Mouse (Mus musculus) heart, postnatal 10 days (tissue): ENCODE results near the gene Rprd1b. TPM values are rescaled to one million over a fixed set of nuclear protein-coding genes. Genes with fewer than 3 reads are reported as not detected.
"Not testable (repeated sequence)": the region's sequence is repeated elsewhere in the genome, so short reads cannot be mapped to it uniquely, and the experiment has no call there.

Source experiments
- DNase-seq, 2 experiments: peaks; one replicate each; pipeline ENCODE4 v3.0.0; 2021
- intact Hi-C: fragments of 180-260 bp; cut with DNase I; formaldehyde crosslinking; loops from one replicate; pipeline ENCODE4 v1.15.1; 2025
- total RNA-seq, 2 experiments: library from RNA; stranded (reverse); gene quantifications; 2 replicates each; pipeline ENCODE4 v1.2.3; 2021

The Rprd1b gene
- total RNA-seq, 2 experiments from 2014 or later: 30.0 to 32.4 TPM

- intact Hi-C loops: loop anchor here (10.0 kb wide), 1 partner anchor 305 kb away; no protein-coding TSS in a partner anchor
- DNase-seq: no peak
Measured at GRCm38 (mm10) chr2:158039662-158040061, 11.4 kb downstream of the Rprd1b start.

- DNase-seq: no peak
- intact Hi-C loops: no loop called here
Measured at GRCm38 (mm10) chr2:158040396-158040795, 12.1 kb downstream of the Rprd1b start.

GRCm38 (mm10) chr2:158043504-158043903, 15.2 kb downstream of the Rprd1b start:
- intact Hi-C loops: no loop called here
- no peak for DNase-seq

- DNase-seq: no peak
- intact Hi-C loops: loop anchor here (5.0 kb wide), 1 partner anchor 101 kb away; the partner anchor contains the start of gene Tgm2
Measured at GRCm38 (mm10) chr2:158046186-158046585, 17.9 kb downstream of the Rprd1b start.

GRCm38 (mm10) chr2:158047903-158048302, 19.6 kb downstream of the Rprd1b start:
- DNase-seq: peak; percentile 71 to 77
- intact Hi-C loops: loop anchor here (1.0 to 5.0 kb wide), 2 partner anchors 99 to 156 kb away; partner anchors contain the start of gene Tgm2

- intact Hi-C loops: loop anchor here (1.0 to 5.0 kb wide), 2 partner anchors 99 to 156 kb away; partner anchors contain the start of gene Tgm2
- DNase-seq: no peak
Measured at GRCm38 (mm10) chr2:158048718-158049117, 20.4 kb downstream of the Rprd1b start.

GRCm38 (mm10) chr2:158050116-158050515, 21.8 kb downstream of the Rprd1b start:
- DNase-seq: no peak
- intact Hi-C loops: no loop called here

- no peak for DNase-seq
- intact Hi-C loops: no loop called here
Measured at GRCm38 (mm10) chr2:158054596-158054995, 26.3 kb downstream of the Rprd1b start.

GRCm38 (mm10) chr2:158055383-158055782, 27.1 kb downstream of the Rprd1b start:
- DNase-seq, intact Hi-C loops: not testable (repeated sequence)

GRCm38 (mm10) chr2:158057030-158057429, 28.7 kb downstream of the Rprd1b start:
- intact Hi-C loops: no loop called here
- DNase-seq: peak in 1 of 2 experiments; percentile 23

- peak; percentile 74 to 77 for DNase-seq
- intact Hi-C loops: no loop called here
Measured at GRCm38 (mm10) chr2:158058534-158058933, 30.2 kb downstream of the Rprd1b start.

GRCm38 (mm10) chr2:158059666-158060105, 31.4 kb downstream of the Rprd1b start:
- intact Hi-C loops: no loop called here
- DNase-seq: no peak

GRCm38 (mm10) chr2:158063036-158063435, 34.7 kb downstream of the Rprd1b start:
- DNase-seq: no peak
- intact Hi-C loops: no loop called here

- peak; percentile 62 to 63 for DNase-seq
- intact Hi-C loops: loop anchor here (1.0 kb wide), 1 partner anchor 81 kb away; no protein-coding TSS in a partner anchor
Measured at GRCm38 (mm10) chr2:158064571-158065048, 36.3 kb downstream of the Rprd1b start.

- intact Hi-C loops: loop anchor here (1.0 kb wide), 1 partner anchor 80 kb away; no protein-coding TSS in a partner anchor
- peak; percentile 37 to 43 for DNase-seq
Measured at GRCm38 (mm10) chr2:158065064-158065463, 36.8 kb downstream of the Rprd1b start.

GRCm38 (mm10) chr2:158066456-158066855, 38.2 kb downstream of the Rprd1b start:
- no peak for DNase-seq
- intact Hi-C loops: no loop called here

GRCm38 (mm10) chr2:158067260-158067824, 39.0 kb downstream of the Rprd1b start:
- no peak for DNase-seq
- intact Hi-C loops: no loop called here

- no peak for DNase-seq
- intact Hi-C loops: no loop called here
Measured at GRCm38 (mm10) chr2:158068444-158068971, 40.2 kb downstream of the Rprd1b start.

GRCm38 (mm10) chr2:158070885-158071632, 42.8 kb downstream of the Rprd1b start:
- intact Hi-C loops: no loop called here

GRCm38 (mm10) chr2:158071633-158071995, 43.3 kb downstream of the Rprd1b start:
- no peak for DNase-seq
- intact Hi-C loops: no loop called here

More at GRCm38 (mm10) chr2:158070885-158071632, 42.8 kb downstream of the Rprd1b start:
- DNase-seq: peak; percentile 31 to 41

GRCm38 (mm10) chr2:158074835-158075234, 46.5 kb downstream of the Rprd1b start:
- intact Hi-C loops: no loop called here
- DNase-seq: no peak
